In the genomic region with DNA sequence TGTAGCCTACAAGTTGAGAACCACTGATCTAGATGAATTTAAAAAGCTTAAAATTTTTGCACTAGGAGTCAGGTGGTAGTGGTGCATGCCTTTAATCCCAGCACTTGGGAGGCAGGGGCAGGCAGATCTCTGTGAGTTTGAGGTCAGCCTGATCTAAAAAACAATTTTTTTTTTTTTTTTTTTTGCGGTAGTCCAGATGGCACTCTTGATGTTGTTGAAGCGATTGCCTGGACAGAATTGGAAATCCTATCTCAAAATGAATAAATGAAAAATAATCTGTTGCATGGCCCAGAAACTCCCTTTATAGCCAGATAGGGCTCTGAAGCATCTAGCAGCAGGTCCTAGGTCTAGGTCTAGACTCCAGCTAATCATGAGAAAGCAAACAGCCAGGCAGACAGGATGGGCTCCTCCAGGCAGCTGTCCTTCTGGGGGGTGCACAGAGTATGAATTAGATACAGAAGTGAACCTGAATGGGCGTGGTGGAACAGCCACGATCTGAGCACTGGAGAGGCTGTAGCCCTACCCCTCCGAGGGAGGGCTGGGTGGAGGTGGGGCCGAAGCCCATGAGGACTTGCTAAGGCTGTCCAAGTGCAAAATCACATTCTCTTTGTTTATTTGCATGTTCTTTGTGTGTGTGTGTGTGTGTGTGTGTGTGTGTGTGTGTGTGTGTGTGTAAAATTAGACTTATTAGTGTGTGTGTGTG, we compare ENCODE assay signal across 19 mouse cellular contexts. TPM values are rescaled to one million over a fixed set of nuclear protein-coding genes. Genes with fewer than 3 reads are reported as not detected.
DNase-seq lines count a peak whose midpoint lies in the region; ATAC-seq lines count a peak whose summit lies in the region.
"Had no signal": no experiment of that assay in that cellular context is flagged by ENCODE, and none has a peak within 500 bp of the region (broad histone marks: within the 10 kb centered on the region; RNA-seq: fewer than 3 reads in every experiment).

No protein-coding gene starts in this region.

- no peak overlapping the region for H3K27ac ChIP-seq in hindbrain, embryonic 14.5 days
- H3K27ac ChIP-seq: embryonic facial prominence, embryonic 12.5 days; heart, adult 2 months; heart, embryonic 15.5 days; hindbrain, embryonic 13.5 days had no signal

- no peak overlapping the region for H3K9ac ChIP-seq in hindbrain, embryonic 14.5 days
- H3K9ac ChIP-seq: embryonic facial prominence, embryonic 12.5 days; heart, embryonic 15.5 days; hindbrain, embryonic 13.5 days had no signal

- no peaks in the 10 kb centered on the region for H3K4me1 ChIP-seq in hindbrain, embryonic 14.5 days (replicated peaks; ENCODE audit: control insufficient read depth, insufficient read depth, low read length)

- no peaks in the 10 kb centered on the region for H3K27me3 ChIP-seq in hindbrain, embryonic 14.5 days (ENCODE audit: control insufficient read depth, insufficient read depth, low read length)
- H3K27me3 ChIP-seq: embryonic facial prominence, embryonic 12.5 days; heart, embryonic 15.5 days; hindbrain, embryonic 13.5 days had no signal

- H3K4me2 ChIP-seq in hindbrain, embryonic 14.5 days (replicated peaks), result no peak overlapping the region
- H3K4me2 ChIP-seq: embryonic facial prominence, embryonic 12.5 days; heart, embryonic 11.5 days; heart, embryonic 15.5 days; hindbrain, embryonic 13.5 days had no signal

- peak; percentile 30 for DNase-seq in lung, postnatal 36 days
- no peak for DNase-seq in lung, postnatal 25 days (ENCODE audit: low spot score)
- DNase-seq in spleen, postnatal 36 days (ENCODE audit: low spot score in 2 of 2), result peak; percentile 75 to 77
- DNase-seq in spleen, postnatal 4 days (ENCODE audit: low spot score in 2 of 2), result no peak
- peak; percentile 25 for DNase-seq in ZHBTc4 (ENCODE audit: low read depth, low spot score)
- DNase-seq in hindbrain, embryonic 14.5 days (ENCODE audit: low spot score), result no peak
- DNase-seq in ovary, postnatal 10 days (ENCODE audit: low spot score), result no peak
- DNase-seq: adrenal gland, postnatal 10 days; cerebellum, adult 11 months; cerebellum, adult 8-10 months; cerebellum, postnatal 14 days; gastrocnemius, postnatal 14 days; heart, adult 2 months; heart, postnatal 14 days had no signal

- ATAC-seq in hindbrain, embryonic 14.5 days (ENCODE audit: low FRiP score), result no peak
- ATAC-seq: forebrain, embryonic 16.5 days had no signal

- H3K36me3 ChIP-seq in hindbrain, embryonic 14.5 days (replicated peaks; ENCODE audit: control insufficient read depth, insufficient read depth), result no peaks in the 10 kb centered on the region
- H3K36me3 ChIP-seq: embryonic facial prominence, embryonic 12.5 days; heart, embryonic 15.5 days; hindbrain, embryonic 13.5 days had no signal

- no peaks in the 10 kb centered on the region for H3K9me3 ChIP-seq in hindbrain, embryonic 14.5 days (ENCODE audit: control insufficient read depth, low read length)
- H3K9me3 ChIP-seq: embryonic facial prominence, embryonic 12.5 days; heart, embryonic 15.5 days; hindbrain, embryonic 13.5 days had no signal

- WGBS in hindbrain, embryonic 14.5 days, result 74% methylated on average over 6 of the region's 6 CpGs

- H3K4me3 ChIP-seq in hindbrain, embryonic 14.5 days (replicated peaks; ENCODE audit: low read length), result no peak overlapping the region
- H3K4me3 ChIP-seq: embryonic facial prominence, embryonic 12.5 days; heart, adult 2 months; heart, embryonic 15.5 days; hindbrain, embryonic 13.5 days had no signal

RNA-seq across cellular contexts. Expression of a gene that starts 3.2 kb away (rescaled TPM):
- polyA plus RNA-seq in hindbrain, embryonic 14.5 days (2014; fragmentation: Nextera tagmentation; extraction: Ambion mirVana), result 8.1 and 10.1 TPM in 2 replicates

RNA-seq across cellular contexts. Expression of a gene that starts 27.6 kb away (rescaled TPM):
- 0.20 TPM in 2 replicates for polyA plus RNA-seq in hindbrain, embryonic 14.5 days (2014; fragmentation: Nextera tagmentation; extraction: Ambion mirVana)

Comparison
In these comparisons a context has a peak if more than half of its experiments do, and no peak if none do; other contexts are left out.
1. DNase-seq: peak in lung, postnatal 36 days (single experiment), spleen, postnatal 36 days (2 of 2) and ZHBTc4 (single experiment); none in lung, postnatal 25 days (single experiment), spleen, postnatal 4 days (0 of 2), hindbrain, embryonic 14.5 days (single experiment) and ovary, postnatal 10 days (single experiment).